In genomic region chr7:67788713-67789112, GRCm38 (mm10) we compare ENCODE assay signal across 9 mouse cellular contexts. TPM values are rescaled to one million over a fixed set of nuclear protein-coding genes. Genes with fewer than 3 reads are reported as not detected.
DNase-seq lines count a peak whose midpoint lies in the region; ATAC-seq and TF ChIP-seq lines count a peak whose summit lies in the region.
"Had no signal": no experiment of that assay in that cellular context is flagged by ENCODE, and none has a peak within 500 bp of the region (broad histone marks: within the 10 kb centered on the region; RNA-seq: fewer than 3 reads in every experiment).

No protein-coding gene starts in this region.

- ATAC-seq in kidney, embryonic 16.5 days (ENCODE audit: low FRiP score, low TSS enrichment) = peak; percentile 63; the same call in 1 of the 2 replicates
- ATAC-seq in limb, embryonic 15.5 days (ENCODE audit: insufficient number of reproducible peaks, low FRiP score, low TSS enrichment, low read depth) = no peak
- peak; percentile 59; the same call in 1 of the 2 replicates for ATAC-seq in neural tube, embryonic 13.5 days (ENCODE audit: low read depth)

- no peaks in the 10 kb centered on the region for H3K9me3 ChIP-seq in heart, embryonic 10.5 days
- H3K9me3 ChIP-seq in kidney, embryonic 16.5 days (ENCODE audit: low read length) = no peaks in the 10 kb centered on the region
- no peaks in the 10 kb centered on the region for H3K9me3 ChIP-seq in limb, embryonic 15.5 days
- H3K9me3 ChIP-seq in neural tube, embryonic 13.5 days = no peaks in the 10 kb centered on the region
- H3K9me3 ChIP-seq: hindbrain, embryonic 15.5 days had no signal

- no peaks in the 10 kb centered on the region for H3K27me3 ChIP-seq in heart, embryonic 10.5 days (ENCODE audit: insufficient read depth, poor library complexity, severe bottlenecking)
- no peaks in the 10 kb centered on the region for H3K27me3 ChIP-seq in kidney, embryonic 16.5 days (ENCODE audit: insufficient read depth, low read length)
- H3K27me3 ChIP-seq in limb, embryonic 15.5 days = no peaks in the 10 kb centered on the region
- no peaks in the 10 kb centered on the region for H3K27me3 ChIP-seq in neural tube, embryonic 13.5 days
- H3K27me3 ChIP-seq in thymus, adult 2 months (ENCODE audit: control insufficient read depth, insufficient read depth, low read length) = no peaks in the 10 kb centered on the region
- H3K27me3 ChIP-seq: hindbrain, embryonic 15.5 days had no signal

- no peaks in the 10 kb centered on the region for H3K36me3 ChIP-seq in heart, embryonic 10.5 days
- no peaks in the 10 kb centered on the region for H3K36me3 ChIP-seq in kidney, embryonic 16.5 days (ENCODE audit: insufficient read depth, low read length)
- no peaks in the 10 kb centered on the region for H3K36me3 ChIP-seq in limb, embryonic 15.5 days
- H3K36me3 ChIP-seq in neural tube, embryonic 13.5 days = no peaks in the 10 kb centered on the region
- H3K36me3 ChIP-seq in thymus, adult 2 months (ENCODE audit: control insufficient read depth, insufficient read depth, low read length) = no peaks in the 10 kb centered on the region
- H3K36me3 ChIP-seq: hindbrain, embryonic 15.5 days had no signal

- no peak for TF ChIP-seq POLR2A in thymus, adult 2 months (IDR thresholded peaks at IDR 0.05; ENCODE audit: control insufficient read depth, extremely low read depth, insufficient read depth, low read length, poor library complexity)

- peak overlapping the region; percentile 29; the same call in 1 of the 2 replicates for H3K27ac ChIP-seq in heart, embryonic 10.5 days
- no peak overlapping the region for H3K27ac ChIP-seq in kidney, embryonic 16.5 days (ENCODE audit: low read length)
- peak overlapping the region; percentile 22; the same call in 1 of the 2 replicates for H3K27ac ChIP-seq in limb, embryonic 15.5 days
- no peak overlapping the region for H3K27ac ChIP-seq in neural tube, embryonic 13.5 days (replicated peaks)
- no peak overlapping the region for H3K27ac ChIP-seq in thymus, adult 2 months (ENCODE audit: control insufficient read depth, insufficient read depth, low read length)
- H3K27ac ChIP-seq: hindbrain, embryonic 15.5 days had no signal

- H3K4me1 ChIP-seq in heart, embryonic 10.5 days = peaks cover 12% of the 10 kb centered on the region; the same call in 1 of the 2 replicates
- H3K4me1 ChIP-seq in kidney, embryonic 16.5 days (ENCODE audit: insufficient read depth, low read length) = no peaks in the 10 kb centered on the region
- H3K4me1 ChIP-seq in limb, embryonic 15.5 days = peaks cover 13% of the 10 kb centered on the region; the same call in 1 of the 2 replicates
- peaks cover 6% of the 10 kb centered on the region for H3K4me1 ChIP-seq in neural tube, embryonic 13.5 days (replicated peaks)
- peaks cover 2% of the 10 kb centered on the region for H3K4me1 ChIP-seq in thymus, adult 2 months (replicated peaks; ENCODE audit: control insufficient read depth, insufficient read depth, low read length)

- TF ChIP-seq CTCF in thymus, adult 2 months (IDR thresholded peaks at IDR 0.05; ENCODE audit: borderline replicate concordance, control insufficient read depth, extremely low read depth, insufficient read depth, low read length, poor library complexity) = no peak

- H3K4me3 ChIP-seq in heart, embryonic 10.5 days = no peak overlapping the region
- no peak overlapping the region for H3K4me3 ChIP-seq in kidney, embryonic 16.5 days (ENCODE audit: low read length)
- peak overlapping the region; percentile 20; the same call in 1 of the 2 replicates for H3K4me3 ChIP-seq in limb, embryonic 15.5 days
- H3K4me3 ChIP-seq in neural tube, embryonic 13.5 days = no peak overlapping the region
- H3K4me3 ChIP-seq in thymus, adult 2 months (ENCODE audit: control insufficient read depth, insufficient read depth, low read length) = no peak overlapping the region
- H3K4me3 ChIP-seq: hindbrain, embryonic 15.5 days had no signal

- H3K4me2 ChIP-seq in kidney, embryonic 16.5 days (replicated peaks; ENCODE audit: low read depth, low read length) = peak overlapping the region; percentile 31; the same call in 1 of the 2 replicates
- H3K4me2 ChIP-seq in limb, embryonic 15.5 days = peak overlapping the region; percentile 34
- H3K4me2 ChIP-seq in neural tube, embryonic 13.5 days = no peak overlapping the region
- H3K4me2 ChIP-seq: hindbrain, embryonic 15.5 days had no signal

- DNase-seq in CD4-positive helper T cell, adult 2 months (ENCODE audit: low read depth, low spot score) = peak; percentile 42
- peak; percentile 81 for DNase-seq in adrenal gland, postnatal 10 days
- DNase-seq in embryo, embryonic 9.5 days (ENCODE audit: extremely low spot score) = peak; percentile 77
- no peak for DNase-seq in heart, embryonic 10.5 days (ENCODE audit: low spot score)
- DNase-seq in thymus, adult 2 months = peak; percentile 64

- WGBS in heart, embryonic 10.5 days = 16% methylated on average over 10 of the region's 10 CpGs
- 13% methylated on average over 10 of the region's 10 CpGs for WGBS in kidney, embryonic 16.5 days
- WGBS in limb, embryonic 15.5 days = 7% methylated on average over 10 of the region's 10 CpGs
- 15% methylated on average over 10 of the region's 10 CpGs for WGBS in neural tube, embryonic 13.5 days
- 19% methylated on average over 10 of the region's 10 CpGs for WGBS in thymus, adult 2 months

- H3K9ac ChIP-seq in kidney, embryonic 16.5 days (replicated peaks; ENCODE audit: low read length) = no peak overlapping the region
- no peak overlapping the region for H3K9ac ChIP-seq in limb, embryonic 15.5 days
- H3K9ac ChIP-seq in neural tube, embryonic 13.5 days = no peak overlapping the region
- H3K9ac ChIP-seq: hindbrain, embryonic 15.5 days had no signal

RNA-seq across cellular contexts. Expression of gene Synm, which starts 29.2 kb away (rescaled TPM):
- 10 to 100 TPM in 1 of 2 experiments, 1 to 10 TPM in 1; 5.9 to 10.9 TPM for total RNA-seq in adrenal gland, postnatal 10 days (2021)
- 5.1 and 7.1 TPM in 2 replicates for polyA plus RNA-seq in heart, embryonic 10.5 days (2016; fragmentation: Nextera tagmentation; extraction: Ambion mirVana)
- 1.6 and 2.3 TPM in 2 replicates for polyA plus RNA-seq in kidney, embryonic 16.5 days (2015; fragmentation: Nextera tagmentation; extraction: Ambion mirVana)
- 1.8 TPM in 2 replicates for polyA plus RNA-seq in limb, embryonic 15.5 days (2015; fragmentation: Nextera tagmentation; extraction: Ambion mirVana)
- polyA plus RNA-seq in neural tube, embryonic 13.5 days (2015; fragmentation: Nextera tagmentation; extraction: Ambion mirVana) = 14.5 TPM in 2 replicates
- polyA plus RNA-seq in thymus, adult 2 months (2012; rRNA removed) = 7.2 and 8.5 TPM in 2 replicates

Comparison
In these comparisons a context has a peak if more than half of its experiments do, and no peak if none do; other contexts are left out.
1. H3K27ac ChIP-seq: peak in heart, embryonic 10.5 days (single experiment) and limb, embryonic 15.5 days (single experiment); none in kidney, embryonic 16.5 days (single experiment), neural tube, embryonic 13.5 days (single experiment) and thymus, adult 2 months (single experiment).